Mouse (Mus musculus) midbrain, postnatal 0 days (tissue): ENCODE measurements around the gene Fcf1. TPM values are rescaled to one million over a fixed set of nuclear protein-coding genes. Genes with fewer than 3 reads are reported as not detected.
A peak's percentile ranks its signal among the peaks of the same experiment; 100 is the strongest.

Experiments
- ATAC-seq: fragments of 200-750 bp; cut with Nextera tagmentation; 2 replicates; pipeline ENCODE4 v1.8.0; 2017; ENCODE audit warnings: moderate number of reproducible peaks, mild to moderate bottlenecking, moderate TSS enrichment, moderate library complexity; ENCODE audit not compliant: low FRiP score
- DNase-seq: peaks from one replicate; pipeline ENCODE4 v3.0.0-alpha.2; 2015; ENCODE audit warnings: low spot score
- H3K27ac ChIP-seq: fragments of 300-500 bp; sonication (generic); 2 replicates; pipeline ENCODE4 v1.5.1; 2014; ENCODE audit warnings: low read depth, mild to moderate bottlenecking, low read length, mixed read lengths
- H3K27me3 ChIP-seq: fragments of 300-500 bp; sonication (generic); 2 replicates; pipeline ENCODE4 v1.6.1; 2014; ENCODE audit warnings: low read length, control low read depth, mixed read lengths; ENCODE audit not compliant: insufficient read depth
- H3K36me3 ChIP-seq: fragments of 300-500 bp; sonication (generic); 2 replicates; pipeline ENCODE4 v1.6.1; 2014; ENCODE audit warnings: low read length, control low read depth, mixed read lengths; ENCODE audit not compliant: insufficient read depth
- H3K4me1 ChIP-seq: fragments of 300-500 bp; sonication (generic); 2 replicates; pipeline ENCODE4 v1.6.1; 2014; ENCODE audit warnings: mild to moderate bottlenecking, control low read depth, antibody characterized with exemption, low read length, mixed read lengths; ENCODE audit not compliant: insufficient read depth
- H3K4me2 ChIP-seq: fragments of 300-500 bp; sonication (generic); 2 replicates; pipeline ENCODE4 v1.6.1; 2014; ENCODE audit warnings: low read depth, mild to moderate bottlenecking, low read length, mixed read lengths; ENCODE audit not compliant: poor library complexity, severe bottlenecking
- H3K4me3 ChIP-seq: fragments of 300-500 bp; sonication (generic); 2 replicates; pipeline ENCODE4 v1.5.1; 2014; ENCODE audit warnings: low read depth, mild to moderate bottlenecking, low read length, moderate library complexity
- H3K9ac ChIP-seq: fragments of 300-500 bp; sonication (generic); replicated peaks from 2 replicates; pipeline ENCODE4 v1.6.1; 2014; ENCODE audit warnings: mild to moderate bottlenecking, low read length, moderate library complexity, mixed read lengths; ENCODE audit not compliant: poor library complexity, severe bottlenecking
- H3K9me3 ChIP-seq: fragments of 300-500 bp; sonication (generic); 2 replicates; pipeline ENCODE4 v1.6.1; 2016; ENCODE audit warnings: low read length, control low read depth
- CTCF ChIP-seq: IDR thresholded peaks from 2 replicates; pipeline ENCODE4 v1.5.1; 2016; ENCODE audit warnings: antibody characterized with exemption, mild to moderate bottlenecking
- WGBS: fragments of 180-500 bp; shearing (Covaris S2); extraction: QIAGEN DNeasy Blood & Tissue Kit; methylation state at CpG from one replicate; pipeline ENCODE4 v1.1.7; 2014; 5-methylcytosine and 5-hydroxymethylcytosine counted together
- polyA plus RNA-seq: library from polyadenylated mRNA; unstranded; fragments of >200 nt; fragmentation: Nextera tagmentation; extraction: Ambion mirVana; gene quantifications from 2 replicates; pipeline ENCODE4 v1.2.1, GENCODE M21; 2015
- total RNA-seq: library from RNA; depleted of rRNA; stranded (reverse); fragments of >200 nt; gene quantifications from 2 replicates; pipeline ENCODE4 v1.2.3, GENCODE M21; 2014; rRNA removed

The Fcf1 gene
- 17.9 and 28.6 TPM in 2 replicates for total RNA-seq
- 62.9 and 64.3 TPM in 2 replicates for polyA plus RNA-seq

DNA sequence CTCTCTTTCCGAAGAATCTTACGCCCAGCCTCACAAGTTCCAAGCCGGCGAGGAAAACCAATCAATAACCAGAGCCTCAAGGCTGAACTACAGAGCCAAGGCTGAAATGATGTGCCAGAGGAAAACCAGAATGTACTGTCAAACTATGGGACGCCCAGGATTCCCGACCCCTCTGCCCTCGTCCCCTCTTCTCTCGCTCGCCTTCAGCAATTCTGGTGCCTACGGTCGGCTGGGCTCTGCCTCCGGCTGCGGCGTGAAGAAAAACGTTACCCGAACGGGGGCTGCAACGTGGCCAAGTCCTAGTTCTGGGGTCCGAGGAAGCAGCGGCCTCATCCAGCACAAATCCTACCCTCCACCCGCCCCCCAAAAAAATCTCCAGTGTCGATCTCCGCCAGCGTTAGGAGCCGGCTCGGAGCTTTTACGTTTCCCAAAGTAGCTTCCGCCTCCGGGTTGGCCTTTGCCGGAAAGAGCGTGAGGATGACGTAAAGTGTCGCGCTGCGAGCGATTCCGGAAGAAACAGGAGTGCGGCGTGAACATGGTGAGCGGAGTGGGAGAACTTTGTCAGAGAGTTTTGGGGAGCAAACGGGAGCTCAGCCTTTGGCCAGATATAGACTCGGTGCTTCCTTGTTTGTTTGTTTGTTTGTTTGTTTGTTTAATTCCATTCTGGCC lies at the start of gene Fcf1, which contains the start of gene Arel1:
Gene Fcf1, plus strand, starts transcription at position 470 of the 669 bp plus-strand sequence.
Gene Arel1, minus strand, starts transcription at position 473 of the 669 bp plus-strand sequence.
- Histone ChIP-seq H3K36me3 (peaks cover 3% of the 10 kb centered on the region; the same call in 1 of the 2 replicates), H3K4me1 (peaks cover 12% of the 10 kb centered on the region), H3K4me3 (peak within 1 kb of the TSS; percentile 89), H3K27me3 (no peaks in the 10 kb centered on the region), H3K9me3 (no peaks in the 10 kb centered on the region), H3K9ac (peak within 1 kb of the TSS; percentile 84), H3K27ac (peak within 1 kb of the TSS; percentile 70), H3K4me2 (peak within 1 kb of the TSS; percentile 95)
- 0% methylated on average over 42 of the region's 42 CpGs for WGBS
- no peak for TF ChIP-seq CTCF
- ATAC-seq: peak; percentile 75
- peak; percentile 94 for DNase-seq

DNA sequence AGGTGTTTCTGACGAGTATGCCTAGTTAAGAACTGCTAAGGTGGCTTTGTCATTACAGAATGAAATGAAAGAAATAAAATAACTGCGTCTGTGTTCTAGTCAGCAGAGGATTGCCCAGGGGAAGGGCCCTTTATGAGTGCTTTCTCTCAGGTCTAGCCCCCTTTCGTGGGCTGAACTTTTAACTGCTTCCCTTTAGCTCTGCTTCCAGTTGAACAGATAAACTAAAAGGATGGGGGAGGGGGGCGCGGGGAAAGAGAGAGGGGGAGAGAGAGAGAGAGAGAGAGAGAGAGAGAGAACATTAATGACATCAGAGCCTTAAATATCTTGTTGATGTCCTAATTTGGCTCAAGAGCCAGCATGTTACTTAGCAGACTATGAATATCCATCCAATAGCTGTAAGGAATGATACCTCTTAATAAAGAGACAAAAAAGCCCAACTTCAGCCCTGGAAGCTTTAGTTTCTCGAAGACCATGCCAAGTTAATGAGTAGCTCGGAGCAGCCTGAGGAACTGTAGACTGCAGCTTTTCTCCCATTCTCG lies 48.7 kb upstream of the Fcf1 start:
- Histone ChIP-seq H3K36me3 (peaks cover 51% of the 10 kb centered on the region), H3K27ac (no peak overlapping the region), H3K4me1 (no peaks in the 10 kb centered on the region), H3K4me2 (no peak overlapping the region), H3K9ac (no peak overlapping the region), H3K9me3 (no peaks in the 10 kb centered on the region), H3K4me3 (no peak overlapping the region), H3K27me3 (no peaks in the 10 kb centered on the region)
- no peak for TF ChIP-seq CTCF
- ATAC-seq (no peak), DNase-seq (no peak)
- 87% methylated on average over 8 of the region's 8 CpGs for WGBS

GRCm38 (mm10) chr12:84924324-84924723 lies 46.4 kb upstream of the Fcf1 start:
- H3K9me3 ChIP-seq: no peaks in the 10 kb centered on the region
- peaks cover 54% of the 10 kb centered on the region for H3K36me3 ChIP-seq
- H3K4me2 ChIP-seq: no peak overlapping the region
- no peak overlapping the region for H3K9ac ChIP-seq
- WGBS: 92% methylated on average over 5 of the region's 5 CpGs
- DNase-seq (no peak), ATAC-seq (no peak)
- no peak overlapping the region for H3K4me3 ChIP-seq
- no peaks in the 10 kb centered on the region for H3K4me1 ChIP-seq
- no peak overlapping the region for H3K27ac ChIP-seq
- H3K27me3 ChIP-seq: no peaks in the 10 kb centered on the region
- no peak for TF ChIP-seq CTCF

DNA sequence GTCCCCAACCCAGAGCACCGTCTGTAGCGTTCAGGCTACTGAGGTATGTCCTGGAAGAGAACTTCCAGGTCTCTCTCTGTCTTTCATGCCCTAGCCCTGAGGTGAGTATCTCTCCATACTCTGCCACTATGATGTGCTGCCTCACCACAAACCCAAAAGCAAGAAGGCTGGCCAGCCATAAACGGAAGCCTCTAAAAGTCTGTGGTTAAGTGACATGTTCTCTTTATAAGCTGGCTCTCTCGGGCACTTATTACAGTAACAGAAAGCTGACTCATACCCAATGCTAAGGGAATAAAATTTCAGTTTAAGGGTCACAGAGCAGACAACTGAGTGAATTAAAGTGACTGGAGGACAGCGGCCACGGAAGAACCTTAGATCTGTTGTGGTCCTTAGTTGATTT lies 44.2 kb upstream of the Fcf1 start:
- no peaks in the 10 kb centered on the region for H3K4me1 ChIP-seq
- H3K36me3 ChIP-seq: peaks cover 55% of the 10 kb centered on the region
- H3K27ac ChIP-seq: no peak overlapping the region
- ATAC-seq: no peak
- H3K4me3 ChIP-seq: no peak overlapping the region
- no peak overlapping the region for H3K4me2 ChIP-seq
- DNase-seq: no peak
- 98% methylated on average over 6 of the region's 6 CpGs for WGBS
- no peaks in the 10 kb centered on the region for H3K9me3 ChIP-seq
- no peaks in the 10 kb centered on the region for H3K27me3 ChIP-seq
- TF ChIP-seq CTCF: no peak
- H3K9ac ChIP-seq: no peak overlapping the region

DNA sequence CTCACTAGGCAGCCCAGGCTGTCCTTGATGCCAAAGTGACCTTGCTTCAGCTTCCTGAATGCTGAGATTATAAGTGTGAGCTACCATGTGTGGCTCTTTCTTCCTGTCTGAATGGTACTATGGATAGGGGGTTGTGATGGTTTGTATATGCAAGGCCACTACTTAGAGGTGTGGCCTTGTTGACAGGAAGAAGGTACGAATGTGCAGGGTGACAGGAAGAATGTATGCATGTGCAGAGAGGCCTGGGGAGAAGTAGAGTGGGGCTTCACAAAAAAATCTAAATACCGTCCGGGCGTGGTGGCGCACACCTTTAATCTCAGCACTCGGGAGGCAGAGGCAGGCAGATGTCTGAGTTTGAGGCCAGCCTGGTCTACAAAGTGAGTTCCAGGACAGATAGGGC lies 38.5 kb upstream of the Fcf1 start:
- Histone ChIP-seq H3K9me3 (no peaks in the 10 kb centered on the region), H3K9ac (no peak overlapping the region), H3K4me3 (no peak overlapping the region), H3K27ac (no peak overlapping the region), H3K36me3 (peaks cover 45% of the 10 kb centered on the region), H3K4me2 (no peak overlapping the region), H3K4me1 (no peaks in the 10 kb centered on the region), H3K27me3 (no peaks in the 10 kb centered on the region)
- no peak for TF ChIP-seq CTCF
- DNase-seq: no peak
- no peak for ATAC-seq
- 95% methylated on average over 6 of the region's 6 CpGs for WGBS

DNA sequence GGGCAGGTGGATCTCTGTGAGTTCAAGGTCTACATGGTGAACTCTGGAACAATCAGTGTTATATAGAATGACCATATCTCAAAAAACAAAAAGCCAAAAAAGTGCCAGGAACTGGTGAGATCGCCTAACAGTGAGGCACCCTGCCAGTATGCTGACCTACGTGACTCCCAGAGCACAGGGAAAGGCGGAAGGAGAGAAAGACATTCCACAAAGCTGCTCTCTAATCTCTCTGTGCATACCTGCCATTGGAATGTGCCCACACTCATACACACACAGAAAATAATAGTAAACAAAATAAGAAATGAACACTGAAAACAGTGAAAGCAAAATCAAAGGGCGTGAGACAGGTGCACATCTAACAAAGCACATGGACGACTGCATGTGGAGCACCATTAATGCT lies 35.4 kb upstream of the Fcf1 start:
- 80% methylated on average over 5 of the region's 5 CpGs for WGBS
- no peak overlapping the region for H3K4me3 ChIP-seq
- H3K4me2 ChIP-seq: no peak overlapping the region
- no peak for TF ChIP-seq CTCF
- no peaks in the 10 kb centered on the region for H3K4me1 ChIP-seq
- H3K9me3 ChIP-seq: no peaks in the 10 kb centered on the region
- no peak overlapping the region for H3K27ac ChIP-seq
- H3K36me3 ChIP-seq: peaks cover 35% of the 10 kb centered on the region
- no peak overlapping the region for H3K9ac ChIP-seq
- H3K27me3 ChIP-seq: no peaks in the 10 kb centered on the region
- DNase-seq: no peak
- ATAC-seq: no peak
